14 mouse cellular contexts compared by ENCODE assay signal in genomic region chr12:51736381-51736780, GRCm38 (mm10). TPM values are rescaled to one million over a fixed set of nuclear protein-coding genes. Genes with fewer than 3 reads are reported as not detected.
DNase-seq lines count a peak whose midpoint lies in the region; ATAC-seq and TF ChIP-seq lines count a peak whose summit lies in the region.
"Had no signal": no experiment of that assay in that cellular context is flagged by ENCODE, and none has a peak within 500 bp of the region (broad histone marks: within the 10 kb centered on the region; RNA-seq: fewer than 3 reads in every experiment).

No protein-coding gene starts in this region.

- DNase-seq in forebrain, embryonic 11.5 days (ENCODE audit: low spot score): no peak
- no peak for DNase-seq in heart, adult 8-10 months (ENCODE audit: low spot score)
- no peak for DNase-seq in lung, postnatal 25 days (ENCODE audit: low spot score)
- DNase-seq in stomach, postnatal 0 days (ENCODE audit: low spot score): no peak
- no peak for DNase-seq in left cerebral cortex, postnatal 14 days (ENCODE audit: low spot score in 2 of 2)
- DNase-seq: cerebellum, adult 9-11 months; layer of hippocampus, postnatal 36 days; liver, embryonic 13.5 days had no signal

- no peaks in the 10 kb centered on the region; the same call in 1 of the 2 replicates for H3K4me1 ChIP-seq in forebrain, embryonic 11.5 days (replicated peaks; ENCODE audit: control insufficient read depth, insufficient read depth, low read length)
- H3K4me1 ChIP-seq in forebrain, embryonic 13.5 days: 0 out of 2 replicates have a peak, but pooled peaks cover 9% of the 10 kb centered on the region
- H3K4me1 ChIP-seq in heart, embryonic 15.5 days (replicated peaks): peaks cover 34% of the 10 kb centered on the region
- peaks cover 26% of the 10 kb centered on the region for H3K4me1 ChIP-seq in lung, embryonic 16.5 days (replicated peaks; ENCODE audit: control insufficient read depth, insufficient read depth, low read length)
- H3K4me1 ChIP-seq in stomach, postnatal 0 days (replicated peaks; ENCODE audit: control insufficient read depth, insufficient read depth): peaks cover 6% of the 10 kb centered on the region
- H3K4me1 ChIP-seq: liver, embryonic 13.5 days; megakaryocyte, embryonic 14.5 days had no signal

- ATAC-seq in forebrain, embryonic 11.5 days (replicated peaks; ENCODE audit: low FRiP score): peak; percentile 27; the same call in 1 of the 2 replicates
- ATAC-seq in forebrain, embryonic 13.5 days: no peak
- ATAC-seq in heart, embryonic 15.5 days (replicated peaks; ENCODE audit: insufficient number of reproducible peaks, insufficient read depth, low FRiP score, low read depth): no peak
- no peak for ATAC-seq in lung, embryonic 16.5 days (ENCODE audit: low read depth)
- ATAC-seq in stomach, postnatal 0 days (ENCODE audit: low FRiP score, low TSS enrichment): no peak
- ATAC-seq: activated CD4-positive, CD25-positive, alpha-beta regulatory T cell, adult 4 months had no signal

- TF ChIP-seq EP300 in stomach, postnatal 0 days (optimal IDR thresholded peaks at IDR 0.05): no peak

- H3K4me3 ChIP-seq in forebrain, embryonic 11.5 days (ENCODE audit: low read depth, low read length): no peak overlapping the region
- H3K4me3 ChIP-seq in forebrain, embryonic 13.5 days: no peak overlapping the region
- H3K4me3 ChIP-seq in heart, embryonic 15.5 days: no peak overlapping the region
- H3K4me3 ChIP-seq in lung, embryonic 16.5 days (ENCODE audit: low read length): no peak overlapping the region
- no peak overlapping the region for H3K4me3 ChIP-seq in stomach, postnatal 0 days (ENCODE audit: low read depth, low read length)
- H3K4me3 ChIP-seq: liver, embryonic 13.5 days; megakaryocyte, embryonic 14.5 days; myocyte had no signal

- H3K9me3 ChIP-seq in forebrain, embryonic 11.5 days (ENCODE audit: control insufficient read depth, low read length): no peaks in the 10 kb centered on the region
- H3K9me3 ChIP-seq in forebrain, embryonic 13.5 days (replicated peaks): no peaks in the 10 kb centered on the region
- no peaks in the 10 kb centered on the region for H3K9me3 ChIP-seq in heart, embryonic 15.5 days (replicated peaks)
- H3K9me3 ChIP-seq in lung, embryonic 16.5 days (ENCODE audit: control insufficient read depth, low read length): no peaks in the 10 kb centered on the region
- no peaks in the 10 kb centered on the region for H3K9me3 ChIP-seq in stomach, postnatal 0 days (ENCODE audit: control insufficient read depth, low read length)
- H3K9me3 ChIP-seq: liver, embryonic 13.5 days; megakaryocyte, embryonic 14.5 days had no signal

- H3K9ac ChIP-seq in forebrain, embryonic 11.5 days (ENCODE audit: low read length): no peak overlapping the region
- H3K9ac ChIP-seq in forebrain, embryonic 13.5 days: no peak overlapping the region
- no peak overlapping the region for H3K9ac ChIP-seq in heart, embryonic 15.5 days
- no peak overlapping the region for H3K9ac ChIP-seq in lung, embryonic 16.5 days (ENCODE audit: low read length)
- H3K9ac ChIP-seq in stomach, postnatal 0 days (ENCODE audit: low read length): no peak overlapping the region
- H3K9ac ChIP-seq: liver, embryonic 13.5 days had no signal

- intact Hi-C loops in left cerebral cortex, postnatal 14 days (cut with DNase I): loop anchor here (5.0 kb wide), 1 partner anchor 44 kb away; the partner anchor contains the start of genes Ap4s1 and Strn3

- WGBS in forebrain, embryonic 11.5 days: 55% methylated on average over 3 of the region's 3 CpGs
- 42% methylated on average over 3 of the region's 3 CpGs for WGBS in forebrain, embryonic 13.5 days
- WGBS in heart, embryonic 15.5 days: 44% methylated on average over 3 of the region's 3 CpGs
- 64% methylated on average over 3 of the region's 3 CpGs for WGBS in lung, embryonic 16.5 days
- WGBS in stomach, postnatal 0 days: 71% methylated on average over 3 of the region's 3 CpGs

- no peak for TF ChIP-seq CTCF in stomach, postnatal 0 days (IDR thresholded peaks at IDR 0.05; ENCODE audit: low read depth)

- no peak overlapping the region for H3K27ac ChIP-seq in forebrain, embryonic 11.5 days (ENCODE audit: low read depth, low read length)
- H3K27ac ChIP-seq in forebrain, embryonic 13.5 days: no peak overlapping the region
- H3K27ac ChIP-seq in heart, embryonic 15.5 days: peak overlapping the region; percentile 65
- H3K27ac ChIP-seq in lung, embryonic 16.5 days (ENCODE audit: low read length): peak overlapping the region; percentile 31
- H3K27ac ChIP-seq in stomach, postnatal 0 days (replicated peaks): peak overlapping the region; percentile 87
- H3K27ac ChIP-seq: liver, embryonic 13.5 days had no signal

- H3K36me3 ChIP-seq in forebrain, embryonic 11.5 days (ENCODE audit: control insufficient read depth, insufficient read depth, low read length): no peaks in the 10 kb centered on the region
- peaks cover 4% of the 10 kb centered on the region; the same call in 1 of the 2 replicates for H3K36me3 ChIP-seq in forebrain, embryonic 13.5 days (ENCODE audit: poor library complexity, severe bottlenecking)
- 0 out of 2 replicates have a peak, but pooled peaks cover 3% of the 10 kb centered on the region for H3K36me3 ChIP-seq in heart, embryonic 15.5 days
- no peaks in the 10 kb centered on the region for H3K36me3 ChIP-seq in lung, embryonic 16.5 days (ENCODE audit: control insufficient read depth, insufficient read depth, low read length)
- no peaks in the 10 kb centered on the region for H3K36me3 ChIP-seq in stomach, postnatal 0 days (ENCODE audit: control insufficient read depth, insufficient read depth, low read length)

- H3K27me3 ChIP-seq in forebrain, embryonic 11.5 days (ENCODE audit: control insufficient read depth, insufficient read depth, low read length): no peaks in the 10 kb centered on the region; the same call in 1 of the 2 replicates
- H3K27me3 ChIP-seq in forebrain, embryonic 13.5 days: peaks cover 21% of the 10 kb centered on the region
- no peaks in the 10 kb centered on the region for H3K27me3 ChIP-seq in heart, embryonic 15.5 days
- no peaks in the 10 kb centered on the region for H3K27me3 ChIP-seq in lung, embryonic 16.5 days (ENCODE audit: control insufficient read depth, insufficient read depth, low read depth, low read length)
- H3K27me3 ChIP-seq in stomach, postnatal 0 days (ENCODE audit: control insufficient read depth, insufficient read depth, low read length): no peaks in the 10 kb centered on the region
- H3K27me3 ChIP-seq: liver, embryonic 13.5 days; megakaryocyte, embryonic 14.5 days had no signal

- no peak overlapping the region for H3K4me2 ChIP-seq in forebrain, embryonic 11.5 days (ENCODE audit: low read depth, low read length, severe bottlenecking)
- no peak overlapping the region for H3K4me2 ChIP-seq in forebrain, embryonic 13.5 days
- no peak overlapping the region for H3K4me2 ChIP-seq in heart, embryonic 15.5 days
- no peak overlapping the region for H3K4me2 ChIP-seq in lung, embryonic 16.5 days (ENCODE audit: low read depth, low read length)
- H3K4me2 ChIP-seq in stomach, postnatal 0 days (replicated peaks; ENCODE audit: low read depth): no peak overlapping the region
- H3K4me2 ChIP-seq: liver, embryonic 13.5 days had no signal

RNA-seq across cellular contexts. Expression of gene Strn3, which starts 44.7 kb away (rescaled TPM):
- polyA plus RNA-seq in forebrain, embryonic 11.5 days (2014; fragmentation: Nextera tagmentation; extraction: Ambion mirVana): 56.3 and 58.4 TPM in 2 replicates
- 47.5 and 50.0 TPM in 2 replicates for polyA plus RNA-seq in forebrain, embryonic 13.5 days (2015; fragmentation: Nextera tagmentation; extraction: Ambion mirVana)
- 34.9 and 38.4 TPM in 2 replicates for polyA plus RNA-seq in heart, embryonic 15.5 days (2015; fragmentation: Nextera tagmentation; extraction: Ambion mirVana)
- 100 to 1,000 TPM in 2 of 4 experiments, 10 to 100 TPM in 2; 96.2 to 109 (median 103) TPM for total RNA-seq in heart, adult 8-10 months (2022)
- 36.1 and 37.4 TPM in 2 replicates for polyA plus RNA-seq in lung, embryonic 16.5 days (2015; fragmentation: Nextera tagmentation; extraction: Ambion mirVana)
- 25.7 and 26.0 TPM in 2 replicates for polyA plus RNA-seq in stomach, postnatal 0 days (2015; fragmentation: Nextera tagmentation; extraction: Ambion mirVana)
- 10 to 100 TPM; 75.9 to 77.6 TPM for total RNA-seq in left cerebral cortex, postnatal 14 days (2021)

RNA-seq across cellular contexts. Expression of gene Ap4s1, which starts 45.5 kb away (rescaled TPM):
- 47.5 and 53.7 TPM in 2 replicates for polyA plus RNA-seq in forebrain, embryonic 11.5 days (2014; fragmentation: Nextera tagmentation; extraction: Ambion mirVana)
- 50.0 and 52.9 TPM in 2 replicates for polyA plus RNA-seq in forebrain, embryonic 13.5 days (2015; fragmentation: Nextera tagmentation; extraction: Ambion mirVana)
- polyA plus RNA-seq in heart, embryonic 15.5 days (2015; fragmentation: Nextera tagmentation; extraction: Ambion mirVana): 32.7 and 37.5 TPM in 2 replicates
- 10 to 100 TPM; 53.3 to 65.5 (median 58.8) TPM for total RNA-seq in heart, adult 8-10 months (2022)
- 26.8 and 29.5 TPM in 2 replicates for polyA plus RNA-seq in lung, embryonic 16.5 days (2015; fragmentation: Nextera tagmentation; extraction: Ambion mirVana)
- polyA plus RNA-seq in stomach, postnatal 0 days (2015; fragmentation: Nextera tagmentation; extraction: Ambion mirVana): 28.8 and 30.3 TPM in 2 replicates
- 10 to 100 TPM; 43.8 to 45.8 TPM for total RNA-seq in left cerebral cortex, postnatal 14 days (2021)

Comparison
In these comparisons a context has a peak if more than half of its experiments do, and no peak if none do; other contexts are left out.
1. H3K27ac ChIP-seq: peak in heart, embryonic 15.5 days (single experiment), lung, embryonic 16.5 days (single experiment) and stomach, postnatal 0 days (single experiment); none in forebrain, embryonic 11.5 days (single experiment) and forebrain, embryonic 13.5 days (single experiment).